Mouse (Mus musculus): ENCODE data around the gene Ccr9. TPM values are rescaled to one million over a fixed set of nuclear protein-coding genes. Genes with fewer than 3 reads are reported as not detected.
"Not testable (repeated sequence)": the region's sequence is repeated elsewhere in the genome, so short reads cannot be mapped to it uniquely, and the experiment has no call there.

The Ccr9 gene
- polyA plus RNA-seq, 1 experiment from 2014 or later: 0.04 TPM

DNA sequence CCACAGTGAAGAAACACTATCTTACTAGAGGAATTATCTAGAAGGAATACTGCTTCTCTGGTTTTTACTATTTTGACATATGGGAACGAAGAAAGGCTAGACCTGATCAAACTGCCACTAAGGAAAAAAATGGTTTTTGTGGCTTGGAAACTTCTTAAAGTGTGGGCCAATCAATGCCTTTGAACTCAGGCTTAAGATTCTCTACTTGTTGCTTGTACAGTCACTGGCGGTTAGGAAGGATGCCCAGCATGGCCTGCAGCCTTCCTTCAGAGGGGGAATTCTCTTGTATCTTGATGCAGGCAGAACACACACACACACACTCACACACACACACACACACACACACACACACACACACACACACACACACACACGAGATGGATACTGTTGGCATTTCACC lies 55.9 kb downstream of the Ccr9 start:
- H3K9me3 ChIP-seq (ENCODE audit: control insufficient read depth, low read length): no peaks in the 10 kb centered on the region
- H3K4me1 ChIP-seq (ENCODE audit: control insufficient read depth, insufficient read depth, low read length): no peaks in the 10 kb centered on the region
- no peaks in the 10 kb centered on the region for H3K27me3 ChIP-seq (ENCODE audit: control insufficient read depth, insufficient read depth, low read length)
- no peaks in the 10 kb centered on the region for H3K36me3 ChIP-seq (ENCODE audit: control insufficient read depth, insufficient read depth, low read length)
- H3K27ac ChIP-seq (ENCODE audit: low read depth, low read length): no peak overlapping the region
- no peak overlapping the region for H3K4me3 ChIP-seq (ENCODE audit: low read depth, low read length)
- no peak overlapping the region for H3K9ac ChIP-seq (replicated peaks; ENCODE audit: low read depth, low read length)
- WGBS: 73% methylated on average over 3 of the region's 3 CpGs
- ATAC-seq (ENCODE audit: low read depth): no peak
- H3K4me2 ChIP-seq (ENCODE audit: low read depth, low read length): no peak overlapping the region

DNA sequence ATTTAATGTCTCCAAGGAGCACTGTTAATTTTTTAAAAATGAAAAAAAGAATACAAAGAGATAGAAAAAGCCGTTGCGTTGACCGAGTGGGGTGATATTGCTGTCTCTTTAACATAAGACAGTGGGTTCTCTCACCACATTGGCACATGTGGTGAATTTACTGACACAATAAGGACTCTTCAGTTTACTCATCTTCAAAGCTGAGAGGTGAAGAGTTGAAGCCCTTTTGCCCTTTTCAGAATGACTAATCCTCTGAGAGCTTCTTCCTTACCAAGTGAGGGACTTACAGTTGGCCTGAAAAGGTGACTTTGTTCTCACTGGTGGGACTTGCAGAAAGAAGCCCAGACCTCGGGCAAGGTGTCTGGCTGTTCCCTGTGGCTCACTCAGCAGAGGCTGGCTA lies 62.6 kb downstream of the Ccr9 start:
- H3K4me1 ChIP-seq (ENCODE audit: control insufficient read depth, insufficient read depth, low read length): no peaks in the 10 kb centered on the region
- no peaks in the 10 kb centered on the region for H3K36me3 ChIP-seq (ENCODE audit: control insufficient read depth, insufficient read depth, low read length)
- no peaks in the 10 kb centered on the region for H3K9me3 ChIP-seq (ENCODE audit: control insufficient read depth, low read length)
- WGBS: 87% methylated on average over 4 of the region's 4 CpGs
- no peak overlapping the region for H3K9ac ChIP-seq (replicated peaks; ENCODE audit: low read depth, low read length)
- ATAC-seq (ENCODE audit: low read depth): no peak
- H3K27me3 ChIP-seq (ENCODE audit: control insufficient read depth, insufficient read depth, low read length): no peaks in the 10 kb centered on the region
- no peak overlapping the region for H3K4me2 ChIP-seq (ENCODE audit: low read depth, low read length)
- no peak overlapping the region for H3K4me3 ChIP-seq (ENCODE audit: low read depth, low read length)
- no peak overlapping the region for H3K27ac ChIP-seq (ENCODE audit: low read depth, low read length)

DNA sequence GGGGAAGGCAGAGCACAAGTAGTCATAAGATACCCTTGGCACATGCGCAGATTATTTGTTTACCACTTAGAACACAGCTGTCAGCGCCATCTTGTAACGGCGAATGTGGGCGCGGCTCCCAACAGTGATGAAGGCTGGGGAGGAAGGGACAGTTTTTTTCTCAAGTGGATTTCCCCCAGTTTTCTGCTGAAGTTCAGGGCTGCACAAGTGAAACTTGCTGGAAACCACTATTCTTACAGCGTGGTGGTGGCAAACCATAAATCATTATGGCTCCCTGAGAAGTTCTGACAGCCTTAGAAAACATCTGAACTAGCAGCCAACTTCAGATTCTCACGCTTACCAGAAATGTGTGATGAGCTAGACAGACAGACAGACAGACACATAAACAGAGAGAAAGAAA lies 71.4 kb downstream of the Ccr9 start:
- H3K4me3 ChIP-seq (ENCODE audit: low read depth, low read length); H3K4me2 ChIP-seq (ENCODE audit: low read depth, low read length); H3K27me3 ChIP-seq (ENCODE audit: control insufficient read depth, insufficient read depth, low read length); ATAC-seq (ENCODE audit: low read depth); H3K27ac ChIP-seq (ENCODE audit: low read depth, low read length); H3K9ac ChIP-seq (replicated peaks; ENCODE audit: low read depth, low read length); H3K9me3 ChIP-seq (ENCODE audit: control insufficient read depth, low read length); H3K4me1 ChIP-seq (ENCODE audit: control insufficient read depth, insufficient read depth, low read length); H3K36me3 ChIP-seq (ENCODE audit: control insufficient read depth, insufficient read depth, low read length): not testable (repeated sequence)
- 94% methylated on average over 7 of the region's 8 CpGs for WGBS

DNA sequence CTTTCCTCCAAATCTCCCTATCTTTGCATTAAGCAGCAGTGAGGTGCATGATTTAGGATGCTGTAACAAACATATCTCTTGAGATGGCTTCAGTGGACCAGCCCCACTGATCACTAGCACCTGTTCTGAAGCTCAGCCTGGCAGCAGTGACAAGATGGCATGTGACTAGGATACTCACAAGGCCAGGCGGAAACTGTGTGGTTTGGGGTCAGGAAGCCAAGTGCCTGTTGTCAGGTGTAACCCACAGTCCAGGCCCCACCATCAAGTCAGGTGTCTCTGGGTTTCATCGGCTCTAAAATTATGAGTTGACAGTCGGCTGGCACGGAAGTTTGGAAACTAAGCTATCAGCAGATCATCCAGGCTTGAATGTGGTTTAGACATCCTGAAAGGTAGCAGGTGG lies 76.1 kb downstream of the Ccr9 start:
- Histone ChIP-seq H3K4me3 (ENCODE audit: low read depth, low read length) (no peak overlapping the region), H3K4me1 (ENCODE audit: control insufficient read depth, insufficient read depth, low read length) (no peaks in the 10 kb centered on the region), H3K9ac (replicated peaks; ENCODE audit: low read depth, low read length) (no peak overlapping the region), H3K9me3 (ENCODE audit: control insufficient read depth, low read length) (no peaks in the 10 kb centered on the region), H3K4me2 (ENCODE audit: low read depth, low read length) (no peak overlapping the region), H3K36me3 (ENCODE audit: control insufficient read depth, insufficient read depth, low read length) (no peaks in the 10 kb centered on the region), H3K27me3 (ENCODE audit: control insufficient read depth, insufficient read depth, low read length) (no peaks in the 10 kb centered on the region), H3K27ac (ENCODE audit: low read depth, low read length) (no peak overlapping the region)
- 95% methylated on average over 4 of the region's 4 CpGs for WGBS
- ATAC-seq (ENCODE audit: low read depth): no peak

DNA sequence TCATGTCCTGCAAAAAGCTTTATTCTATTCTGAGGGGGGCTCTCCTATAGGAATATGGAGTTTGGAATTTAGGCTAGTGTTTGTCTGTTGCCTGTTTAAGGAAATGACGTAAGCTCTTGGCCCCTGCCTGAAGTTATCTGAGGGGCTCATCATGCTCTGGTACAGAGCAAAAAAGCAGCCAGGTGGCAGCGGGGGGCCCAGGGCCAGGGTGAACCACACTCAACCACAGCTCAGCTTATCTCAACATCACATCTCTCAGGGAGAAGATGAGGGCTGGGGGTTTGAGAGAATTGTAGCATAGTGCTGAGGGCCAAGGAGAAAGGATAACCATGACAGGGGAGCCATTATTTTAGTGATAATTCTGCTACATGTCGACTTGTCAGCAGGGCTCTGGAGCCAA lies 78.5 kb downstream of the Ccr9 start:
- no peak for ATAC-seq (ENCODE audit: low read depth)
- Histone ChIP-seq H3K4me2 (ENCODE audit: low read depth, low read length) (no peak overlapping the region), H3K27me3 (ENCODE audit: control insufficient read depth, insufficient read depth, low read length) (no peaks in the 10 kb centered on the region), H3K27ac (ENCODE audit: low read depth, low read length) (no peak overlapping the region), H3K9ac (replicated peaks; ENCODE audit: low read depth, low read length) (no peak overlapping the region), H3K4me1 (ENCODE audit: control insufficient read depth, insufficient read depth, low read length) (no peaks in the 10 kb centered on the region), H3K36me3 (ENCODE audit: control insufficient read depth, insufficient read depth, low read length) (no peaks in the 10 kb centered on the region), H3K4me3 (ENCODE audit: low read depth, low read length) (no peak overlapping the region), H3K9me3 (ENCODE audit: control insufficient read depth, low read length) (no peaks in the 10 kb centered on the region)
- WGBS: 83% methylated on average over 3 of the region's 3 CpGs

DNA sequence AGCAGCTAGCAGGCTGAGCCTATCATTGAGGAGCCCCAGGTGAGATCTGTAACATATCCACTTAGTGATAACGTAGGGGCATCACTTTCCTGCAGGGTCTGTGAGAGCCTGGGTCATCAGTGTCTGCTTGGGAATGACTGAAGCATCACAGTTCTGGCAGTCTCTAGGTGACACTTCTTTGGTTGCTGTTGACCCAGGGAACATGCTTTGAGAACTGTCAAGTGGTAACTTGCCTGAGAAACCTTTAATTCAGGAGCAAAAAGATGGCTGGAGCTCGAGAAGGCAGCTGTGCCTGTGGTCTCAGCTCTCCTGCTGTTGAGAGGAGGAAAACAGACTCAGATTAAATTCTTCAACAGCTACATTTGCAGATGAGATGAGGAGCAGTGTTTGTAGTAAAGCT lies 79.1 kb downstream of the Ccr9 start:
- no peak overlapping the region for H3K4me2 ChIP-seq (ENCODE audit: low read depth, low read length)
- H3K9ac ChIP-seq (replicated peaks; ENCODE audit: low read depth, low read length): no peak overlapping the region
- no peak for ATAC-seq (ENCODE audit: low read depth)
- no peaks in the 10 kb centered on the region for H3K9me3 ChIP-seq (ENCODE audit: control insufficient read depth, low read length)
- H3K4me1 ChIP-seq (ENCODE audit: control insufficient read depth, insufficient read depth, low read length): no peaks in the 10 kb centered on the region
- H3K36me3 ChIP-seq (ENCODE audit: control insufficient read depth, insufficient read depth, low read length): no peaks in the 10 kb centered on the region
- H3K27ac ChIP-seq (ENCODE audit: low read depth, low read length): no peak overlapping the region
- WGBS: 78% methylated on average over 2 of the region's 2 CpGs
- no peaks in the 10 kb centered on the region for H3K27me3 ChIP-seq (ENCODE audit: control insufficient read depth, insufficient read depth, low read length)
- no peak overlapping the region for H3K4me3 ChIP-seq (ENCODE audit: low read depth, low read length)

DNA sequence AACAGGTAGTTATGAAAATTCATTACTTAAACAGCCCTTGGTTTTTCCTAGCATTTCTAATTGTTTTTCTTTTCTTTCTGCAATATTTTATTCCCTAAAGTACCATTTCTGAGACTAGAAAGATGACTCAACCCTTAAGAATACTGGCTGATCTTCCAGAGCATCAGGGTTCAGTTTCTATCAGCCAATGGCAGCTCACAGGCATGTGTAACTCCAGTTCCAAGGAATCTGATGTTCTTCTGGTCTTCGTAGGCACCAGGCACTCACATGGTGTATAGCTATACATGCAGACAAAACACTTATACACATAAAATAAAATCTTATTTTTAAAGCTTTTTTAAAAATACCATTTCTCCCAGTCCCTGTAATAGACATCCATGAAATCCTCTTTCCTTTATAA lies 79.9 kb downstream of the Ccr9 start:
- H3K9ac ChIP-seq (replicated peaks; ENCODE audit: low read depth, low read length): no peak overlapping the region
- no peak overlapping the region for H3K27ac ChIP-seq (ENCODE audit: low read depth, low read length)
- no peaks in the 10 kb centered on the region for H3K36me3 ChIP-seq (ENCODE audit: control insufficient read depth, insufficient read depth, low read length)
- 81% methylated on average over 1 of the region's 1 CpGs for WGBS
- no peak overlapping the region for H3K4me3 ChIP-seq (ENCODE audit: low read depth, low read length)
- H3K4me1 ChIP-seq (ENCODE audit: control insufficient read depth, insufficient read depth, low read length): no peaks in the 10 kb centered on the region
- no peak overlapping the region for H3K4me2 ChIP-seq (ENCODE audit: low read depth, low read length)
- H3K27me3 ChIP-seq (ENCODE audit: control insufficient read depth, insufficient read depth, low read length): no peaks in the 10 kb centered on the region
- H3K9me3 ChIP-seq (ENCODE audit: control insufficient read depth, low read length): no peaks in the 10 kb centered on the region
- ATAC-seq (ENCODE audit: low read depth): no peak

DNA sequence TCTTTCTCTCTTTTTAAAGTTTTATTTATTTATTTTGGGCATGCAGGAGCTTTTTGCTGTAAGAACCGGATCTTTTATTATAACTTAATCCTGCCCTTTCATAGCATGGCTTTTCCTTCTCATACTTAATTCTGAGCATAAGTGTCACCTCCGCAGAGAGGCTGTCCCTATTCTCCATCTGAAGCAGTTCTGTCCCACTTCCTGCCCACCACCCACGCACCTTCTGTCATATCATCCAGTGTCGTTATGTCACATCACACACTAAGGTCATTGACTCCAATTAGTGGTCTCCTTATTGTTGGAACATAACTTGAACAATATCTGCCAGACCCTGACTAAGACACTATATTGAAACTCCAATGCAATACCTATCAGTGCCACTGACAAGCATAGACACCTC lies 80.4 kb downstream of the Ccr9 start:
- Histone ChIP-seq H3K27ac (ENCODE audit: low read depth, low read length) (no peak overlapping the region), H3K4me1 (ENCODE audit: control insufficient read depth, insufficient read depth, low read length) (no peaks in the 10 kb centered on the region), H3K9ac (replicated peaks; ENCODE audit: low read depth, low read length) (no peak overlapping the region), H3K4me2 (ENCODE audit: low read depth, low read length) (no peak overlapping the region), H3K4me3 (ENCODE audit: low read depth, low read length) (no peak overlapping the region), H3K36me3 (ENCODE audit: control insufficient read depth, insufficient read depth, low read length) (no peaks in the 10 kb centered on the region), H3K9me3 (ENCODE audit: control insufficient read depth, low read length) (no peaks in the 10 kb centered on the region), H3K27me3 (ENCODE audit: control insufficient read depth, insufficient read depth, low read length) (no peaks in the 10 kb centered on the region)
- WGBS: 87% methylated on average over 4 of the region's 4 CpGs
- no peak for ATAC-seq (ENCODE audit: low read depth)

DNA sequence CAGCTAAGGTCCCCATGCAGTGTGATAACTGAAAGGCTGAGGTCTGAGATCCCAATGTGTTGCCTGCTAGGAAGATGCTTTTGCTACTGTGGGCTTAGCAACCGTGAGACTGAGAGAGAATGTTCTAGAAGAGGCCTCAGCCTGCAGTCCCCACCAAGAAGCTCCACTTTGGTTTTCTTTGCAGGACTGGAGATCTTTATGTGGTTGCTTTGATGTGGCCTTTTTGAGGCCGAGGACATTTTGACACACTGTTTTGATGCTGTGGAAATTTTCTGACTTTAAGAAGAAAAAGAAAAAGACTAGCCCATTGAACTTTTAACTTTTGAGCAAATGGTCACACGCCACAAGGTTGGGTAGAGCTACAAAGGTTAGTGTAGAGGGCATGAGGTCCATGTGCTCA lies 82.6 kb downstream of the Ccr9 start:
- Histone ChIP-seq H3K27ac (ENCODE audit: low read depth, low read length) (no peak overlapping the region), H3K9me3 (ENCODE audit: control insufficient read depth, low read length) (no peaks in the 10 kb centered on the region), H3K36me3 (ENCODE audit: control insufficient read depth, insufficient read depth, low read length) (no peaks in the 10 kb centered on the region), H3K4me2 (ENCODE audit: low read depth, low read length) (no peak overlapping the region), H3K4me1 (ENCODE audit: control insufficient read depth, insufficient read depth, low read length) (no peaks in the 10 kb centered on the region), H3K4me3 (ENCODE audit: low read depth, low read length) (no peak overlapping the region), H3K9ac (replicated peaks; ENCODE audit: low read depth, low read length) (no peak overlapping the region), H3K27me3 (ENCODE audit: control insufficient read depth, insufficient read depth, low read length) (no peaks in the 10 kb centered on the region)
- ATAC-seq (ENCODE audit: low read depth): no peak
- WGBS: 90% methylated on average over 3 of the region's 3 CpGs

DNA sequence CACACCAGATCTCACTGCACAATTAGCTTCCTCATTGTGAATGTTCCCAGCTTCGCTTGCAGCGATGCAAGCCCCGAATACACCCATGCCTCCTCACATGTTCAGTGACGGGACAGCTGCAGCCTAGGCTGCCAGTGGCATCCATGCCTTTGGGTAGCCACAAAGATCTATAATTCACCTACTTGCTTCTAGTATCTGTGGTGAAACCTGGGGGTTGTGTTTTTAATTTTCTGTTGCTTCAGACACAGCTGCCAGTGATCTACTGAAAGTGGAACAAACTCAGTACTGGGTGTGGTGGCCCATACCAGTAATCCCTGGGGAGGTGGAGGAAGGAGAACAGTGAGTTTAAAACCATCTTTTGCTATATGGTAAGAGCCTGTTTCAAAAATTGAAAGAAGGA lies 84.6 kb downstream of the Ccr9 start:
- H3K27me3 ChIP-seq (ENCODE audit: control insufficient read depth, insufficient read depth, low read length): no peaks in the 10 kb centered on the region
- H3K27ac ChIP-seq (ENCODE audit: low read depth, low read length): no peak overlapping the region
- 93% methylated on average over 4 of the region's 4 CpGs for WGBS
- no peaks in the 10 kb centered on the region for H3K4me1 ChIP-seq (ENCODE audit: control insufficient read depth, insufficient read depth, low read length)
- H3K36me3 ChIP-seq (ENCODE audit: control insufficient read depth, insufficient read depth, low read length): no peaks in the 10 kb centered on the region
- no peak overlapping the region for H3K4me3 ChIP-seq (ENCODE audit: low read depth, low read length)
- no peak overlapping the region for H3K9ac ChIP-seq (replicated peaks; ENCODE audit: low read depth, low read length)
- H3K9me3 ChIP-seq (ENCODE audit: control insufficient read depth, low read length): no peaks in the 10 kb centered on the region
- no peak for ATAC-seq (ENCODE audit: low read depth)
- H3K4me2 ChIP-seq (ENCODE audit: low read depth, low read length): no peak overlapping the region
